Mouse (Mus musculus) liver, postnatal 0 days (tissue): ENCODE data around the gene Scn3a.

Experiments
- CTCF ChIP-seq: sonication (generic); IDR thresholded peaks from 2 replicates; pipeline ENCODE4 v1.5.1; 2016; ENCODE audit warnings: antibody characterized with exemption, low read depth
- EP300 ChIP-seq: IDR thresholded peaks from 2 replicates; pipeline ENCODE4 v1.6.1; 2016; ENCODE audit warnings: antibody characterized with exemption, low read depth, mild to moderate bottlenecking

- no peak for TF ChIP-seq CTCF
- 0 out of 2 replicates have a peak, but pooled peaks have one; percentile 46 for TF ChIP-seq EP300
Measured at GRCm38 (mm10) chr2:65441566-65441965, 125.9 kb downstream of the Scn3a start.
